Mouse (Mus musculus): ENCODE data around the gene Magt1.
"Not testable (repeated sequence)": the region's sequence is repeated elsewhere in the genome, so short reads cannot be mapped to it uniquely, and the experiment has no call there.

Magt1 gene

GRCm38 (mm10) chrX:106011465-106012159, at the start of gene Magt1:
Gene Magt1, minus strand, starts transcription at chrX:106011906.
- peak; percentile 92 for DNase-seq

GRCm38 (mm10) chrX:106048191-106048590, 36.5 kb upstream of the Magt1 start:
- DNase-seq = peak; percentile 19

- DNase-seq = no peak
Measured at GRCm38 (mm10) chrX:106045928-106046327, 34.2 kb upstream of the Magt1 start.

GRCm38 (mm10) chrX:106045455-106045854, 33.7 kb upstream of the Magt1 start:
- DNase-seq = no peak

GRCm38 (mm10) chrX:106043863-106044617, 32.3 kb upstream of the Magt1 start:
- DNase-seq = no peak

- no peak for DNase-seq
Measured at GRCm38 (mm10) chrX:106037185-106037752, 25.6 kb upstream of the Magt1 start.

GRCm38 (mm10) chrX:106035727-106036126, 24.0 kb upstream of the Magt1 start:
- no peak for DNase-seq

GRCm38 (mm10) chrX:106031124-106031523, 19.4 kb upstream of the Magt1 start:
- no peak for DNase-seq

- DNase-seq = no peak
Measured at GRCm38 (mm10) chrX:106030176-106030575, 18.5 kb upstream of the Magt1 start.

GRCm38 (mm10) chrX:106027343-106027674, 15.6 kb upstream of the Magt1 start:
- no peak for DNase-seq

- DNase-seq = peak; percentile 94
Measured at GRCm38 (mm10) chrX:106026418-106027342, 15.0 kb upstream of the Magt1 start, which contains the start of gene Atp7a. Gene Atp7a, plus strand, starts transcription at chrX:106027276.

GRCm38 (mm10) chrX:106017516-106017915, 5.8 kb upstream of the Magt1 start:
- no peak for DNase-seq

GRCm38 (mm10) chrX:106017102-106017501, 5.4 kb upstream of the Magt1 start:
- no peak for DNase-seq

- peak; percentile 87 for DNase-seq
Measured at GRCm38 (mm10) chrX:106015571-106016322, 4.0 kb upstream of the Magt1 start, which contains the start of gene Cox7b. Gene Cox7b, plus strand, starts transcription at chrX:106015700.

GRCm38 (mm10) chrX:106014741-106015377, 3.2 kb upstream of the Magt1 start:
- not testable (repeated sequence) for DNase-seq

- peak; percentile 58 for DNase-seq
Measured at GRCm38 (mm10) chrX:106013217-106013616, 1.5 kb upstream of the Magt1 start.

GRCm38 (mm10) chrX:106012559-106012958, 853 bp upstream of the Magt1 start:
- no peak for DNase-seq

- no peak for DNase-seq
Measured at GRCm38 (mm10) chrX:106010762-106011161, 944 bp downstream of the Magt1 start.

- DNase-seq = no peak
Measured at GRCm38 (mm10) chrX:106001605-106002004, 10.1 kb downstream of the Magt1 start.

GRCm38 (mm10) chrX:105957091-105957490, 54.6 kb downstream of the Magt1 start:
- DNase-seq = not testable (repeated sequence)

- DNase-seq = no peak
Measured at GRCm38 (mm10) chrX:105953999-105954398, 57.7 kb downstream of the Magt1 start.

All from kidney, postnatal 14 days (tissue).